In the genomic region with DNA sequence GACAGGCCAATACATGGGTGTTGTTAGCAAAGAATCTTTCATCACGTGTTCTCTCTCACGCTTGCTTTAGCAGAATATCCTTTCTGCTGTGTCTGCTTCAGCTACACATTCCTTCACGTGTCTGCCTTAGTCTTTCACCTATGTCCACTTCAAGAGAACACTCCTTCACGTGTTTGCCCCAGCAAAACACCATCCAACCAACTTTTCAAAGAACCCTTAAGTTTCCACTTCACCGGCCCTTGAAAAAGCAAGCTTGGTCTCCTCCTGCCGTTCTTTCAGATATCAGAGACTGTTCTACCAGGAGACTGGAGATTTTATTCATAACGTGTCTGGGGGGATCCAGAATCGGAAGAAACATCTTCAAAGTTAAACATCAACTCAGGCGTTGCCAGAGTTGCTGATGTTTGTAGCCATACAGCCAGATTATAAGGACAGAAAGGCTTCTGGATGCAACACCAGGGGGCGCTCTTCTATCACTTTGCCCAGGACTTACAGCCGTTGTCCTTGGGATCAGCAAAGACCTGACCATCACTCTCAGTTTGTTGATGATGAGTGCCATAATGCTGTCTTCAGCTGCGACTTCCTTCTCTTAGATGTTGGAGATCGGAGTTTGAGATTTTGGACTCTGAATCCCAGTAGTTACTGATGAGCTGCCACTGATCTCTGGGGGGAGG, we compare ENCODE assay signal across 9 mouse cellular contexts. TPM values are rescaled to one million over a fixed set of nuclear protein-coding genes. Genes with fewer than 3 reads are reported as not detected.
A peak's percentile ranks its signal among the peaks of the same experiment; 100 is the strongest.
DNase-seq lines count a peak whose midpoint lies in the region; ATAC-seq and TF ChIP-seq lines count a peak whose summit lies in the region.
"Had no signal": no experiment of that assay in that cellular context is flagged by ENCODE, and none has a peak within 500 bp of the region (broad histone marks: within the 10 kb centered on the region; RNA-seq: fewer than 3 reads in every experiment).

No protein-coding gene starts in this region.

- H3K9ac ChIP-seq in kidney, embryonic 15.5 days, result no peak overlapping the region
- no peak overlapping the region for H3K9ac ChIP-seq in ES-Bruce4 (ENCODE audit: low read depth, poor library complexity, severe bottlenecking)
- H3K9ac ChIP-seq in embryonic facial prominence, embryonic 14.5 days (ENCODE audit: low read depth, low read length), result no peak overlapping the region
- H3K9ac ChIP-seq in liver, embryonic 13.5 days, result no peak overlapping the region

- peaks cover 36% of the 10 kb centered on the region for H3K4me1 ChIP-seq in kidney, embryonic 15.5 days
- no peaks in the 10 kb centered on the region for H3K4me1 ChIP-seq in ES-Bruce4 (ENCODE audit: control insufficient read depth, insufficient read depth, low read length)
- peaks cover 8% of the 10 kb centered on the region; the same call in 1 of the 2 replicates for H3K4me1 ChIP-seq in embryonic facial prominence, embryonic 14.5 days (ENCODE audit: control insufficient read depth, insufficient read depth, low read length)
- no peaks in the 10 kb centered on the region for H3K4me1 ChIP-seq in liver, embryonic 13.5 days (replicated peaks)

- no peak for ATAC-seq in kidney, embryonic 15.5 days (replicated peaks; ENCODE audit: low FRiP score)
- ATAC-seq in embryonic facial prominence, embryonic 14.5 days (ENCODE audit: low read depth), result no peak; the same call in 1 of the 2 replicates
- no peak for ATAC-seq in liver, embryonic 13.5 days (ENCODE audit: low read depth)

- H3K27ac ChIP-seq in kidney, embryonic 15.5 days, result no peak overlapping the region
- no peak overlapping the region for H3K27ac ChIP-seq in ES-Bruce4 (ENCODE audit: insufficient read depth, low read length)
- no peak overlapping the region for H3K27ac ChIP-seq in embryonic facial prominence, embryonic 14.5 days (replicated peaks; ENCODE audit: low read depth, low read length)
- no peak overlapping the region for H3K27ac ChIP-seq in liver, embryonic 13.5 days

- H3K4me2 ChIP-seq in kidney, embryonic 15.5 days, result no peak overlapping the region
- H3K4me2 ChIP-seq in embryonic facial prominence, embryonic 14.5 days (ENCODE audit: low read depth, low read length), result no peak overlapping the region
- no peak overlapping the region for H3K4me2 ChIP-seq in liver, embryonic 13.5 days

- no peaks in the 10 kb centered on the region for H3K27me3 ChIP-seq in kidney, embryonic 15.5 days
- H3K27me3 ChIP-seq in ES-Bruce4 (ENCODE audit: control insufficient read depth, insufficient read depth, low read length, poor library complexity, severe bottlenecking), result no peaks in the 10 kb centered on the region; the same call in 1 of the 2 replicates
- no peaks in the 10 kb centered on the region; the same call in 1 of the 2 replicates for H3K27me3 ChIP-seq in embryonic facial prominence, embryonic 14.5 days (replicated peaks; ENCODE audit: control insufficient read depth, insufficient read depth, low read length)
- H3K27me3 ChIP-seq in liver, embryonic 13.5 days, result no peaks in the 10 kb centered on the region; the same call in 1 of the 2 replicates

- TF ChIP-seq CTCF in ES-Bruce4 (IDR thresholded peaks at IDR 0.05; ENCODE audit: low read depth, low read length), result peak; percentile 63

- WGBS in kidney, embryonic 15.5 days, result 40% methylated on average over 13 of the region's 13 CpGs
- WGBS in embryonic facial prominence, embryonic 14.5 days, result 40% methylated on average over 13 of the region's 13 CpGs
- WGBS in liver, embryonic 13.5 days (ENCODE audit: insufficient replicate concordance), result 32% methylated on average over 13 of the region's 13 CpGs

- no peak overlapping the region for H3K4me3 ChIP-seq in kidney, embryonic 15.5 days (replicated peaks)
- H3K4me3 ChIP-seq in ES-Bruce4 (ENCODE audit: low read depth, low read length), result no peak overlapping the region
- no peak overlapping the region for H3K4me3 ChIP-seq in embryonic facial prominence, embryonic 14.5 days (ENCODE audit: low read depth, low read length)
- H3K4me3 ChIP-seq in liver, embryonic 13.5 days (replicated peaks), result no peak overlapping the region
- H3K4me3 ChIP-seq: myocyte had no signal

- TF ChIP-seq EP300 in ES-Bruce4 (IDR thresholded peaks at IDR 0.05; ENCODE audit: insufficient read depth, low read depth, low read length), result no peak

- TF ChIP-seq POLR2A in ES-Bruce4 (IDR thresholded peaks at IDR 0.05; ENCODE audit: insufficient read depth, low read length), result no peak

- peak; percentile 63 for DNase-seq in kidney, adult 18-20 months
- peak; percentile 62 for DNase-seq in adrenal gland, postnatal 25 days
- DNase-seq in embryonic facial prominence, embryonic 14.5 days (ENCODE audit: low spot score), result peak; percentile 66
- DNase-seq in liver, embryonic 13.5 days, result peak; percentile 32
- peak; percentile 72 for DNase-seq in retina, postnatal 7 days (ENCODE audit: low read depth, low spot score)
- DNase-seq in layer of hippocampus, adult 9-11 months, result no peak

- no peaks in the 10 kb centered on the region for H3K9me3 ChIP-seq in kidney, embryonic 15.5 days (replicated peaks)
- no peaks in the 10 kb centered on the region for H3K9me3 ChIP-seq in ES-Bruce4 (replicated peaks; ENCODE audit: control insufficient read depth, insufficient read depth, low read length, poor library complexity, severe bottlenecking)
- H3K9me3 ChIP-seq in embryonic facial prominence, embryonic 14.5 days (ENCODE audit: control insufficient read depth, low read length), result no peaks in the 10 kb centered on the region
- H3K9me3 ChIP-seq in liver, embryonic 13.5 days (replicated peaks), result no peaks in the 10 kb centered on the region

- no peaks in the 10 kb centered on the region for H3K36me3 ChIP-seq in kidney, embryonic 15.5 days
- no peaks in the 10 kb centered on the region for H3K36me3 ChIP-seq in ES-Bruce4 (ENCODE audit: control insufficient read depth, insufficient read depth, low read length, poor library complexity, severe bottlenecking)
- no peaks in the 10 kb centered on the region for H3K36me3 ChIP-seq in embryonic facial prominence, embryonic 14.5 days (ENCODE audit: control insufficient read depth, insufficient read depth, low read length)
- H3K36me3 ChIP-seq in liver, embryonic 13.5 days, result no peaks in the 10 kb centered on the region

RNA-seq across cellular contexts. Expression of a gene that starts 14.7 kb away (rescaled TPM):
- 43.4 and 44.8 TPM in 2 replicates for polyA plus RNA-seq in kidney, embryonic 15.5 days (2015; fragmentation: Nextera tagmentation; extraction: Ambion mirVana)
- polyA plus RNA-seq in ES-Bruce4 (2011; ENCODE audit: insufficient read depth, insufficient read length, low read depth, missing spikeins), result 20.3 and 22.3 TPM in 2 replicates
- total RNA-seq in adrenal gland, postnatal 25 days (2021), result 17.7 and 22.3 TPM in 2 replicates
- 23.4 and 29.3 TPM in 2 replicates for polyA plus RNA-seq in embryonic facial prominence, embryonic 14.5 days (2014; fragmentation: Nextera tagmentation; extraction: Ambion mirVana)
- polyA plus RNA-seq in liver, embryonic 13.5 days (2015; fragmentation: Nextera tagmentation; extraction: Ambion mirVana), result 10.9 and 12.5 TPM in 2 replicates

RNA-seq across cellular contexts. Expression of a gene that starts 22.7 kb away (rescaled TPM):
- 63.8 and 76.1 TPM in 2 replicates for polyA plus RNA-seq in kidney, embryonic 15.5 days (2015; fragmentation: Nextera tagmentation; extraction: Ambion mirVana)
- polyA plus RNA-seq in ES-Bruce4 (2011; ENCODE audit: insufficient read depth, insufficient read length, low read depth, missing spikeins), result 47.3 and 56.6 TPM in 2 replicates
- 44.2 and 53.5 TPM in 2 replicates for total RNA-seq in adrenal gland, postnatal 25 days (2021)
- 66.3 and 78.2 TPM in 2 replicates for polyA plus RNA-seq in embryonic facial prominence, embryonic 14.5 days (2014; fragmentation: Nextera tagmentation; extraction: Ambion mirVana)
- 23.5 and 24.9 TPM in 2 replicates for polyA plus RNA-seq in liver, embryonic 13.5 days (2015; fragmentation: Nextera tagmentation; extraction: Ambion mirVana)

RNA-seq across cellular contexts. Expression of a gene that starts 31.2 kb away (rescaled TPM):
- polyA plus RNA-seq in kidney, embryonic 15.5 days (2015; fragmentation: Nextera tagmentation; extraction: Ambion mirVana), result 8.8 and 9.8 TPM in 2 replicates
- 1.9 and 3.7 TPM in 2 replicates for polyA plus RNA-seq in ES-Bruce4 (2011; ENCODE audit: insufficient read depth, insufficient read length, low read depth, missing spikeins)
- total RNA-seq in adrenal gland, postnatal 25 days (2021), result 0.70 and 1.0 TPM in 2 replicates
- polyA plus RNA-seq in embryonic facial prominence, embryonic 14.5 days (2014; fragmentation: Nextera tagmentation; extraction: Ambion mirVana), result 164 and 277 TPM in 2 replicates
- 1.5 and 2.1 TPM in 2 replicates for polyA plus RNA-seq in liver, embryonic 13.5 days (2015; fragmentation: Nextera tagmentation; extraction: Ambion mirVana)

Comparison
In these comparisons a context has a peak if more than half of its experiments do, and no peak if none do; other contexts are left out.
1. RNA of a gene that starts 31.2 kb away (polyA plus RNA-seq): 164 to 277 TPM in embryonic facial prominence, embryonic 14.5 days; 8.8 to 9.8 TPM in kidney, embryonic 15.5 days, 1.9 to 3.7 TPM in ES-Bruce4 and 1.5 to 2.1 TPM in liver, embryonic 13.5 days; every median in the first group is over 10 times any median in the second.